Mouse (Mus musculus) midbrain, embryonic 11.5 days (tissue): ENCODE measurements at regions not wholly inside any gene's neighbourhood (a gene's known extent, or its start where the extent isn't known, plus 50 kb on each side); places are given as distances from the start of the nearest gene placed in this dataset.
"Not testable (repeated sequence)": the region's sequence is repeated elsewhere in the genome, so short reads cannot be mapped to it uniquely, and the experiment has no call there.

Experiments used
- ATAC-seq: fragments of 200-750 bp; cut with Nextera tagmentation; 2 replicates; pipeline ENCODE4 v1.8.0; 2017; ENCODE audit warnings: moderate TSS enrichment, moderate library complexity; ENCODE audit not compliant: low FRiP score
- DNase-seq: peaks from one replicate; pipeline ENCODE4 v3.0.0; 2015; ENCODE audit warnings: low spot score; ENCODE audit errors: missing footprints
- H3K27ac ChIP-seq: fragments of 300-500 bp; sonication (generic); 2 replicates; pipeline ENCODE4 v1.5.1; 2014; ENCODE audit warnings: low read depth, low read length
- H3K27me3 ChIP-seq: fragments of 300-500 bp; sonication (generic); 2 replicates; pipeline ENCODE4 v1.6.1; 2014; ENCODE audit warnings: mild to moderate bottlenecking, low read length, moderate library complexity, mixed read lengths; ENCODE audit not compliant: control insufficient read depth, insufficient read depth
- H3K36me3 ChIP-seq: fragments of 300-500 bp; sonication (generic); 2 replicates; pipeline ENCODE4 v1.6.1; 2014; ENCODE audit warnings: mild to moderate bottlenecking, low read length, moderate library complexity, mixed read lengths; ENCODE audit not compliant: control insufficient read depth, insufficient read depth
- H3K4me1 ChIP-seq: fragments of 300-500 bp; sonication (generic); 2 replicates; pipeline ENCODE4 v1.6.1; 2014; ENCODE audit warnings: low read length; ENCODE audit not compliant: control insufficient read depth, insufficient read depth
- H3K4me2 ChIP-seq: fragments of 300-500 bp; sonication (generic); 2 replicates; pipeline ENCODE4 v1.6.1; 2014; ENCODE audit warnings: mild to moderate bottlenecking, moderate library complexity
- H3K4me3 ChIP-seq: fragments of 300-500 bp; sonication (generic); 2 replicates; pipeline ENCODE4 v1.5.1; 2014; ENCODE audit warnings: low read depth, low read length
- H3K9ac ChIP-seq: fragments of 300-500 bp; sonication (generic); 2 replicates; pipeline ENCODE4 v1.6.1; 2014; ENCODE audit warnings: low read length
- H3K9me3 ChIP-seq: fragments of 300-500 bp; sonication (generic); 2 replicates; pipeline ENCODE4 v1.6.1; 2016; ENCODE audit warnings: low read length; ENCODE audit not compliant: control insufficient read depth
- WGBS: fragments of 180-500 bp; shearing (Covaris S2); extraction: QIAGEN DNeasy Blood & Tissue Kit; methylation state at CpG from one replicate; pipeline ENCODE4 v1.1.7; 2014; 5-methylcytosine and 5-hydroxymethylcytosine counted together

GRCm38 (mm10) chr10:69046008-69046555, 105.2 kb upstream of the Rhobtb1 start:
- Histone ChIP-seq H3K4me2 (no peak overlapping the region), H3K4me3 (no peak overlapping the region), H3K4me1 (peaks cover 7% of the 10 kb centered on the region), H3K9ac (no peak overlapping the region), H3K27ac (no peak overlapping the region), H3K9me3 (no peaks in the 10 kb centered on the region), H3K36me3 (no peaks in the 10 kb centered on the region), H3K27me3 (no peaks in the 10 kb centered on the region)
- WGBS = 53% methylated on average over 10 of the region's 10 CpGs
- ATAC-seq (no peak), DNase-seq (no peak)

- H3K9me3 ChIP-seq = no peaks in the 10 kb centered on the region
- H3K4me1 ChIP-seq = no peaks in the 10 kb centered on the region
- no peaks in the 10 kb centered on the region for H3K36me3 ChIP-seq
- H3K9ac ChIP-seq = no peak overlapping the region
- H3K4me2 ChIP-seq = no peak overlapping the region
- no peak overlapping the region for H3K27ac ChIP-seq
- no peaks in the 10 kb centered on the region for H3K27me3 ChIP-seq
- no peak overlapping the region for H3K4me3 ChIP-seq
- DNase-seq = no peak
- no peak for ATAC-seq
- 76% methylated on average over 11 of the region's 11 CpGs for WGBS
These were observed 73.2 kb upstream of the Rhobtb1 start for GRCm38 (mm10) chr10:69078008-69078407.

GRCm38 (mm10) chr10:69086184-69086583, 65.0 kb upstream of the Rhobtb1 start:
- Histone ChIP-seq H3K27ac (no peak overlapping the region), H3K4me2 (no peak overlapping the region), H3K4me1 (no peaks in the 10 kb centered on the region), H3K9ac (no peak overlapping the region), H3K36me3 (no peaks in the 10 kb centered on the region), H3K9me3 (no peaks in the 10 kb centered on the region), H3K27me3 (no peaks in the 10 kb centered on the region), H3K4me3 (no peak overlapping the region)
- 73% methylated on average over 1 of the region's 1 CpGs for WGBS
- ATAC-seq (no peak), DNase-seq (no peak)

GRCm38 (mm10) chr10:69091872-69092271, 59.4 kb upstream of the Rhobtb1 start:
- Histone ChIP-seq H3K4me2 (no peak overlapping the region), H3K4me1 (no peaks in the 10 kb centered on the region), H3K4me3 (no peak overlapping the region), H3K27ac (no peak overlapping the region), H3K36me3 (no peaks in the 10 kb centered on the region), H3K9me3 (no peaks in the 10 kb centered on the region), H3K27me3 (no peaks in the 10 kb centered on the region), H3K9ac (no peak overlapping the region)
- ATAC-seq (no peak), DNase-seq (no peak)
- 79% methylated on average over 3 of the region's 3 CpGs for WGBS

- ATAC-seq (no peak), DNase-seq (no peak)
- Histone ChIP-seq H3K4me1 (no peaks in the 10 kb centered on the region; the same call in 1 of the 2 replicates), H3K27me3 (no peaks in the 10 kb centered on the region), H3K4me3 (no peak overlapping the region), H3K27ac (no peak overlapping the region), H3K4me2 (no peak overlapping the region), H3K9me3 (no peaks in the 10 kb centered on the region), H3K36me3 (no peaks in the 10 kb centered on the region), H3K9ac (no peak overlapping the region)
- WGBS = 94% methylated on average over 3 of the region's 3 CpGs
These were observed 51.2 kb upstream of the Rhobtb1 start for GRCm38 (mm10) chr10:69100021-69100420.

- ATAC-seq, H3K36me3 ChIP-seq, H3K4me1 ChIP-seq, H3K4me3 ChIP-seq, H3K27me3 ChIP-seq, H3K9ac ChIP-seq, DNase-seq, H3K4me2 ChIP-seq, H3K9me3 ChIP-seq, H3K27ac ChIP-seq: not testable (repeated sequence)
- WGBS = 93% methylated on average over 16 of the region's 16 CpGs
These were observed 50.5 kb upstream of the Rhobtb1 start for GRCm38 (mm10) chr10:69100742-69101141.
